Mouse (Mus musculus) hindbrain, embryonic 10.5 days (tissue): Measurements from ENCODE around the gene Unc119b. TPM values are rescaled to one million over a fixed set of nuclear protein-coding genes. Genes with fewer than 3 reads are reported as not detected.
"Not testable (repeated sequence)": the region's sequence is repeated elsewhere in the genome, so short reads cannot be mapped to it uniquely, and the experiment has no call there.

Source experiments
- DNase-seq: peaks from one replicate; pipeline ENCODE4 v3.0.0-alpha.2; 2017; ENCODE audit warnings: low spot score
- H3K27ac ChIP-seq: fragments of 300-500 bp; sonication (generic); 2 replicates; pipeline ENCODE4 v1.5.1; 2016; ENCODE audit warnings: mild to moderate bottlenecking, moderate library complexity
- H3K27me3 ChIP-seq: fragments of 300-500 bp; sonication (generic); 2 replicates; pipeline ENCODE4 v1.6.1; 2016; ENCODE audit warnings: mild to moderate bottlenecking; ENCODE audit not compliant: poor library complexity, insufficient read depth, severe bottlenecking
- H3K36me3 ChIP-seq: fragments of 300-500 bp; sonication (generic); 2 replicates; pipeline ENCODE4 v1.6.1; 2016; ENCODE audit warnings: mild to moderate bottlenecking, moderate library complexity
- H3K4me1 ChIP-seq: fragments of 300-500 bp; sonication (generic); replicated peaks from 2 replicates; pipeline ENCODE4 v1.6.1; 2016; ENCODE audit warnings: mild to moderate bottlenecking
- H3K4me3 ChIP-seq: fragments of 300-500 bp; sonication (generic); 2 replicates; pipeline ENCODE4 v1.5.1; 2016; ENCODE audit warnings: mild to moderate bottlenecking, moderate library complexity
- H3K9me3 ChIP-seq: fragments of 300-500 bp; sonication (generic); 2 replicates; pipeline ENCODE4 v1.6.1; 2016; ENCODE audit warnings: mild to moderate bottlenecking, moderate library complexity
- WGBS: fragments of 180-500 bp; shearing (Covaris S2); methylation state at CpG from one replicate; pipeline ENCODE4 v1.1.7; 2016; 5-methylcytosine and 5-hydroxymethylcytosine counted together
- polyA plus RNA-seq: library from polyadenylated mRNA; unstranded; fragments of >200 nt; fragmentation: Nextera tagmentation; extraction: Ambion mirVana; gene quantifications from 2 replicates; pipeline ENCODE4 v1.2.1, GENCODE M21; 2016

The Unc119b gene
- polyA plus RNA-seq, 1 experiment from 2014 or later: 74.6 TPM

DNA sequence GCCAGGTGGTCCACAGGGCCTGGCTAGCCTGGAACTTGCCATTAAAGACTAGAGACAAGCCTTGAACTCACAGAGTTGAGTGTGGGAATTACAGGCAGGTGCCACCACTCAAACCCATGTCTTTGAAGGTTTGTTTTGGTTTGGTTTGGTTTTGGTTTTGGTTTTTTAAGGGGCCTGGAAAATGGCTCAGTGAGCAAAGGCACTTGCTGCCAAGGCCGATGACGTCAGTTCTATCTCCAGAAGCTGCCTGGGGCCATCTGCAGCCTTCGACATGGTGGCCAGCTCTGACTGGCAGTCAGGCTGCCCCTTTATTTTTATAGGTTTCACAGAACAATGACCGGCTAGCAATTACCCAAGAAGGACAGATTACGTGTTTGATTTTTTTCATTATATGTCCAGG lies 13.8 kb downstream of the Unc119b start:
- Histone ChIP-seq H3K27me3 (no peaks in the 10 kb centered on the region), H3K9me3 (no peaks in the 10 kb centered on the region), H3K4me1 (peaks cover 23% of the 10 kb centered on the region), H3K4me3 (no peak overlapping the region), H3K27ac (no peak overlapping the region), H3K36me3 (peaks cover 58% of the 10 kb centered on the region)
- 83% methylated on average over 5 of the region's 5 CpGs for WGBS
- no peak for DNase-seq

DNA sequence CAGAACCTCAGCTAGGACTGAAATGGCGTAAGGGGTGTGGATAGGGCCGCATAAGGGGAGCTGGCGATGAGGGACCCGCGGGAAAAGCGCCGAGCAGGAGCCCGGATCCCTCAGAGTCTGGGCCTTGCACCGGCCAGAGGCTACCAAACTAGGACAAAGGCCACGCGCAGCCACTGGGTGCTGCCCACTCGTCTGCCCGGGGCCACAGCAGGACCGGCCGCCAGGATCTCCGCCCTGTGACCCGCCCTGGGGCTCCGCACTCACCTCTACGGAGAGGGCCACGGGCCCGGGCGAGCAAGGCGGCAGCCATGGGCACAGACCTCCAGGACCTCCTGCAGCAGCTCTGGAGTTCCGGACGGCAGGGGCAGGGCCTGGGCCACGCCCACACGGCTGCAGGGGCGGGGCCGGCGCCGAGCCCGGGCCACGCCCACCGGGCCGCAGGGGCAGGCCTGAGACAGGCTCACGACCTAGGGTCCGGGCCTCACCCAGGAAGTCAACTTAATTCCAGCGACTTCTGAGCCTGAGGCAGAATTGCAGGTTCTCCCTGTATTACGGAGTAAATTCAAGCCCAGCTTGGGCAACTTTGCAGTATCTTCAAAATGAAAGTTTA lies 15.7 kb downstream of the Unc119b start, which contains the start of gene Acads:
Acads (minus strand) TSS at position 386 of the 610 bp plus-strand sequence.
- H3K27me3 ChIP-seq: no peaks in the 10 kb centered on the region
- H3K9me3 ChIP-seq: no peaks in the 10 kb centered on the region
- peaks cover 57% of the 10 kb centered on the region for H3K36me3 ChIP-seq
- WGBS: under 1% methylated on average over 39 of the region's 39 CpGs
- H3K4me3 ChIP-seq: peak within 1 kb of the TSS; percentile 75
- H3K4me1 ChIP-seq: peaks cover 15% of the 10 kb centered on the region
- DNase-seq: peak; percentile 89
- peak within 1 kb of the TSS; percentile 93 for H3K27ac ChIP-seq

DNA sequence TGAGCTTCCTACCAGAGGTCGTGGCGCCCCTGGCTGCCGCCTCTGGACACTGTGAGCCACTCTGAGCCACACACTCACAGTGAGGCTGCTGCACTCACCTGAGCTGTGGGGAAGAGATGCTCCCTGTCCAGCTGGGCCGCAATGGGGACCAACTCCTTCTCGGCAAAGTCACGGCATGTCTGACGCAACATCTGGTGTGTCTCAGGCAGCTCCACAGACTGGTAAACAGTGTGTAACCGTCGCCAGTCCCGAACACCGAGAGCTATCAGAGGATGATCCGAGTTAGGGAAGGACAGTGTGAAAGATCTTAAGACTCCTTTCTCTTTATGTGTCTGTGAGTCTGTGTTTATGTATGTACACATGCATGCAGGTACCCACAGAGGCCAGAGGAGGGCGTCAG lies 17.3 kb downstream of the Unc119b start:
- Histone ChIP-seq H3K9me3 (no peaks in the 10 kb centered on the region), H3K36me3 (peaks cover 57% of the 10 kb centered on the region), H3K27ac (no peak overlapping the region), H3K4me1 (peaks cover 15% of the 10 kb centered on the region), H3K27me3 (no peaks in the 10 kb centered on the region), H3K4me3 (no peak overlapping the region)
- 97% methylated on average over 13 of the region's 13 CpGs for WGBS
- DNase-seq: no peak

DNA sequence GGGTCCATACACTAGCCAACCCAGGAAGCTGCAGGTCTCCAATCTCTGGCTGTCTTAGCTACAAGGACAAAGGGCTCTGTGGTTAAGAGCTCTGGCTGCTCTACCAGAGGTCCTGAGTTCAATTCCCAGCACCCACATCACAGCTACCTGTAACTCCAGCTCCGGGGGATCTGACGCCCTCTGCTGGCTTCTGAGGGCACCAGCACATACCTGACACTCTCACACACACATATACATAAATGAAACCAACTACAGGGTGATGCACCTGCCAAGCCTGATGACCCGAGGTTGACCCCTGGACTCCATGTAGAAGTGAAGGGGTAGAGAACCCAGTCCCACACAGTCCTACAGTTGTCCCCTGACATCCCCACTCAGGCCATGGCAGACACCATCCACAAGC lies 18.3 kb downstream of the Unc119b start:
- no peak overlapping the region for H3K27ac ChIP-seq
- peaks cover 63% of the 10 kb centered on the region for H3K36me3 ChIP-seq
- H3K4me1 ChIP-seq: peaks cover 23% of the 10 kb centered on the region
- 91% methylated on average over 3 of the region's 3 CpGs for WGBS
- DNase-seq: no peak
- no peak overlapping the region for H3K4me3 ChIP-seq
- no peaks in the 10 kb centered on the region for H3K9me3 ChIP-seq
- no peaks in the 10 kb centered on the region for H3K27me3 ChIP-seq

DNA sequence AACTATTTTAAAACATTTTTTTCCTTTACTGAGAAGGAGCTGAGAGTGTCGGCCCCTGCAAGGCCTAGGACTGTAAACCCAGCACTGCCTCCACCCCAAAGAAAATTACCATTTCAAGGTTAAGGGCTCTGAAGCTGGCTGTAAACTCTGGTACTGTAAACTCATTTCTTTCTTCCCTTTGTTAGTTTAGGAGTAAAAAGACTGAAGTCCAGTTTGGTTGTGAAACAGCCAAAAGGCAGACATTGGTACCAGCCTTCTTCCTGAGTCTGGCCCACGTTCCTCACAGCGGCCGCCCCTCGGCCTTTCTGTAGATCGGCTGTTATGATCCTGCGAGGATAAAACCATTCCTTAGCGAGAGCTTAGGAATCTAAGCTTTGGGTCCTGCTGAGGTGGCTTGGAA lies 20.3 kb downstream of the Unc119b start:
- WGBS: 95% methylated on average over 8 of the region's 8 CpGs

DNA sequence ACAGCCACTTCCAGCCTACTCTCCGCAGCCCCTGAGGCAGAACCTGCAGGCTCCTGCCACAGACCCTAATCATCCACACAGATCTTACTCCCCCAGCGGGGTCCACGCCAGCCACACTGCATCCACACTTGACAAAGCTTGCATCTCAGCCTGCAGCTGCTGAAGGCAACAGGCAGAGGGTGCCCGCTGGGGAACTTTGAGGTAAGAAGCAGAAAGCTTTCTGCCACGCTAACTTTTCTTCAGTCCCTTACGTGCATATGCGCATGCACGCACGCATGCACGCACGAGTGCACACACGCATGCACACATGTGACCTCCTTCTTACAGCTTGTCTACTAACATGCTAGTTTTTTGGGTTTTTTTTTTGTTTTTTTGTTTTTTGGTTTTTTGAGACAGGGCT lies 21.5 kb downstream of the Unc119b start:
- H3K27me3 ChIP-seq: no peaks in the 10 kb centered on the region
- 95% methylated on average over 12 of the region's 12 CpGs for WGBS
- no peak overlapping the region for H3K4me3 ChIP-seq
- H3K36me3 ChIP-seq: peaks cover 84% of the 10 kb centered on the region
- no peak overlapping the region for H3K27ac ChIP-seq
- H3K4me1 ChIP-seq: peaks cover 29% of the 10 kb centered on the region
- H3K9me3 ChIP-seq: no peaks in the 10 kb centered on the region
- DNase-seq: no peak

More for the DNA sequence above, 20.3 kb downstream of the Unc119b start:
- Histone ChIP-seq H3K27me3 (no peaks in the 10 kb centered on the region), H3K27ac (no peak overlapping the region), H3K4me1 (peaks cover 41% of the 10 kb centered on the region), H3K9me3 (no peaks in the 10 kb centered on the region), H3K4me3 (no peak overlapping the region), H3K36me3 (peaks cover 83% of the 10 kb centered on the region)
- DNase-seq: no peak

DNA sequence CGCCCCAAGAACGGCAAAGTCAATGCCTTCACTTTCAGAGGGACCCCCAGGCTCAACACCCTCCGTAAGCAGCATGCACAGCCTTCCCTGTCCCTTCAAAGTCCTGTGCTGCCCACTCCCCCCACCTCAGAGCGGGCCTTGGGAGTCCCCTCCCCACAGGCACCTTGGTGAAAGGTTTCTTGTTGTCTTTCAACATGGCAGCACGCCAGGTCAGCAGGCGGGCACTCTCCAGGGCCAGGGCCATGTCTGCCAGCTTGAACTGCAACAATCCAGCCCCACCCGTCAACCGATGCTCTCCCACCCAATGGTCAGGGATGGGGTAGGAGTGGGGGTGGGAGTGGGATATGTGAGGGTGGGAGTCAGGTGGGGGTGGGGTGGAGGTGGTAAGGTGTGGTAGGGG lies 23.6 kb downstream of the Unc119b start:
- no peaks in the 10 kb centered on the region for H3K9me3 ChIP-seq
- DNase-seq: no peak
- peaks cover 78% of the 10 kb centered on the region for H3K36me3 ChIP-seq
- H3K27ac ChIP-seq: peak overlapping the region; percentile 66
- WGBS: 92% methylated on average over 8 of the region's 8 CpGs
- H3K27me3 ChIP-seq: no peaks in the 10 kb centered on the region
- no peak overlapping the region for H3K4me3 ChIP-seq
- H3K4me1 ChIP-seq: peaks cover 28% of the 10 kb centered on the region

DNA sequence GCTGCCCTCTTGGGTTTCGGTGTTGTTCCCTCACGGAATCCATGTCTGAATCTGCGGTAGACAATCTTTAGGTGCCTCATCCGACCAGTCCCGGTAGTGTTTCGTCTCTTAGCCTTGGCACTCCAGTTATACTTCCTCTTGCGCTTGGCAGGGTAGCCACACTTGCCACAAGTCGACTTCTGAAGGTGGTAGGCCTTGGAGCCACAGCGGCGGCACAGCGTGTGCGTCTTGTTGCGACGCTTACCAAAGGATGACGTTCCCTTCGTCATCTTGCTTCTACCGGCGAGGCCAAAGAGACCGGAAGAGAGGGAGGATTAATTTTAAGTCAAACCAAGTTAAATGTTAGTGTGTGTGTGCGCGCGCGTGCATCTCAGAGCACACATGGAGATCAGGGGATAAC lies 31.5 kb downstream of the Unc119b start:
- H3K27me3 ChIP-seq, H3K9me3 ChIP-seq, H3K4me3 ChIP-seq, H3K4me1 ChIP-seq, DNase-seq, H3K27ac ChIP-seq: not testable (repeated sequence)
- H3K36me3 ChIP-seq: peaks cover 77% of the 10 kb centered on the region
- WGBS: 96% methylated on average over 23 of the region's 23 CpGs

DNA sequence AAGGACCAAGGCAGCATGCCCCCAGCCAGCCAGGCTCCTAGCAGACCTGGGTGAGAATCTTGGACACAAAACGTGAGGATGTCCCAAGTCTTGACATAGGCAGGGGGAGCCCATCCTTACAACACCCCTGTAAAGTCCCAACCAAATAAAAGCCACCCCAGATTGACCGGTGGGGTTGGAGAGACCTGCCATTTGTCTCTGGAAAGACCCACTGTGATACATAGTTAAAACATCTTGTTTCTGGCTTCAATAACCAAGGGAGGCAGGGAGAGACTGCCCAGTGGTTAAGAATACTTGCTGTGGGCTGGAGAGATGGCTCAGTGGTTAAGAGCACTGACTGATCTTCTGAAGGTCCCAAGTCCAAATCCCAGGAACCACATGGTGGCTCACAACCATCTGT lies 32.5 kb downstream of the Unc119b start:
- DNase-seq: no peak
- Histone ChIP-seq H3K27ac (no peak overlapping the region), H3K27me3 (no peaks in the 10 kb centered on the region), H3K4me1 (no peaks in the 10 kb centered on the region), H3K4me3 (no peak overlapping the region), H3K9me3 (no peaks in the 10 kb centered on the region), H3K36me3 (peaks cover 81% of the 10 kb centered on the region)
- WGBS: 88% methylated on average over 2 of the region's 2 CpGs

DNA sequence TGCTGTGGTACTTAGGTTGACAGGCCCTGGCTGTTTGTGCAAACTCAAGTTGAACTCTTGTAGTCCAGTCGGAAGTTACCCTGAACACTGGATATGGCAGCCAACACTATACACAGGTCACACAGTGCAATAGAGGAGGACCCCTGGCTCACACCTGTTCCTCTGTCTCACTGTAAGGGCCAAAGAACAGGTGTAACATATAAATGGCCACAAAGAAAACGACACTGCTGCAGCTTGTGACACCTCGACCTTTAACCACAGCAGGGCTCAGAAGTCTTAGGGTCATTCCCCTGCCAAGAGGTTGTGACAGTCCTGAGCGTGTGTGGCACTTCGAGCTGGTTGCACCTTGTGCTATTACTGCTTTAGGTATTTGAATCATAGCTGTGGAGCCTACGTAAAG lies 34.3 kb downstream of the Unc119b start:
- no peaks in the 10 kb centered on the region for H3K4me1 ChIP-seq
- H3K27me3 ChIP-seq: no peaks in the 10 kb centered on the region
- H3K9me3 ChIP-seq: no peaks in the 10 kb centered on the region
- H3K27ac ChIP-seq: no peak overlapping the region
- 88% methylated on average over 6 of the region's 6 CpGs for WGBS
- DNase-seq: no peak
- H3K36me3 ChIP-seq: peaks cover 92% of the 10 kb centered on the region
- H3K4me3 ChIP-seq: no peak overlapping the region

DNA sequence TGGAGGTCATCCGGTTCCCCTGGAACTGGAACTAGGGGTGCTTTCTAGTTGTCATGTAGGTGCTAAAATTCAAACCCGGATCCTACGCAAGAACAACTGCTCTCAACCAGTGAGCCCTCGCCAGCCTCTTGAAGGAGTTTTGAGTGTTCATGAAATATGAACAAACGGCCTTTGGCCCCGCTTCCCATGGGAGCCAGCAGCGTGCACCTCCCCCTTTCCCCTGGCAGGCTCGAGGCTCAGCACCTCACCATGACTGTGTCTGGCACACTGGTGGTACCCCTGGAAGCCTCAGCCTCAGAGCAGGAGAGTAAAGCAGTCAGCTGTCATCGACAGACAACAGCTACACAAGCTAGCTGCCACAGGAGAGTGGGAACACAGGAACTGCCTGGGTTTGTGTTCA lies 34.8 kb downstream of the Unc119b start:
- H3K4me3 ChIP-seq: no peak overlapping the region
- H3K4me1 ChIP-seq: no peaks in the 10 kb centered on the region
- H3K9me3 ChIP-seq: no peaks in the 10 kb centered on the region
- no peak for DNase-seq
- H3K27ac ChIP-seq: no peak overlapping the region
- H3K27me3 ChIP-seq: no peaks in the 10 kb centered on the region
- 91% methylated on average over 9 of the region's 9 CpGs for WGBS
- H3K36me3 ChIP-seq: peaks cover 96% of the 10 kb centered on the region

DNA sequence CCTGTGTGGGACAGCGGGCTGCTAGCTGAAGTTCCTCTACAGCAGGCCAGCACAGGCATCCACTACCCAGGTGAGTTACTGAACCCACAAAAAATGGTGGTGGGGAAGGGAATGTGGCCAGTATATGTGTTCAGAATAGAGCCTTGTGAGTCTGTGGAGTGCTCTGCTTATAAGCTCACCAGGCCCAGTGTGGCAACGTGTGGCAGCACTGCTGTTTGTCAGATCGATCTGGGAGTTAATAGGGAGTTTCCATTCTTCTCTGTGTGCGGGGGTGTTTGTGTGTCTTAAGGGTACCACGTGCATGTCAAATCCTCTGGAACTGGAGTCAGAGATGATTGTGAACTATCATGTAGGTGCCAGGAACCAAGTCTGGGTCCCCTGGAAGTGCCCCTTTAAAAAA lies 35.2 kb downstream of the Unc119b start:
- H3K4me1 ChIP-seq: no peaks in the 10 kb centered on the region
- H3K27ac ChIP-seq: no peak overlapping the region
- H3K4me3 ChIP-seq: no peak overlapping the region
- peaks cover 96% of the 10 kb centered on the region for H3K36me3 ChIP-seq
- no peaks in the 10 kb centered on the region for H3K27me3 ChIP-seq
- no peaks in the 10 kb centered on the region for H3K9me3 ChIP-seq
- DNase-seq: no peak
- 84% methylated on average over 5 of the region's 5 CpGs for WGBS

DNA sequence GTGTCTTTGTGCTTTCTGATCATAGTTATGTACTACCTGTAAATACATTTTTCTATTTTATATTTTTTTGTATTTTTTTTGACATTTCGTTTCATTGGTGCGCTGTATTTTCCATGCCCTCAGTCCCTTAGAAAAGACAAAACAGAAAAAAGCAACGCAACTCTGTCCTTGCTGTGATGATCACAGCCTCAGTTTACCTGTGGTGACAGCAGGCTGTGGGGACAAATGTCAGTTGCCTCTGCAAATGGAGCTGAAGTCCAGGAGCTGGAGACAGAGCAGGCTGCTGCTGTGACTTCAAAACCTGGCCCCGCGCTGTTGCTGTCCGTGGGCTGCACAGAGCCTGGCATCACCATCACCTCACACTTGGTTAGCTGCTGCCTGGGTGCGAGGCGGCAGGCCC lies 36.6 kb downstream of the Unc119b start, which contains the start of gene Gm10401:
Gm10401 (minus strand) TSS at position 101 of the 400 bp plus-strand sequence.
- Histone ChIP-seq H3K27ac (no peak within 1 kb of the TSS), H3K4me3 (no peak within 1 kb of the TSS), H3K27me3 (no peaks in the 10 kb centered on the region), H3K36me3 (peaks cover 97% of the 10 kb centered on the region), H3K9me3 (no peaks in the 10 kb centered on the region), H3K4me1 (no peaks in the 10 kb centered on the region)
- whole genome bisulfite sequencing: 96% methylated on average over 8 of the region's 8 CpGs
- DNase-seq: no peak

DNA sequence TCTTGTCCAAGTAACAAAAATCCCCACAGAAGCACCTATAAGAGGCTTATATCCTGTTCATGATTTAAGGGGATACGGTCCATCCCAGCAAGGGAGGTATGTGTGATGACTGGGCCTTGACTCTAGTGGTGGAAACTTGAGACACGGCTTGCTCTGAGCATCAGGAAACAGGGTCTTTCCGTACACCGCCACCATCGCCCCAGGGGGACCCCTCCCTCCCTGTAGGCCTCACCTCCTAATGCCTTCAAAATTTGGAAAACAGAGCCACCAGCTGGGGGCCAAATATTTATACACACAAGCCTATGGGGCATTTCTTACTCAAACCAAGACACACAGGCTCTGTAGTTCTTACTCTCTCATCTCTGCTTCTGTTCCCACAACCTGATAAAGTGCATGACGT lies 43.0 kb downstream of the Unc119b start:
- Histone ChIP-seq H3K27ac (no peak overlapping the region), H3K9me3 (0 out of 2 replicates have a peak, but pooled peaks cover 4% of the 10 kb centered on the region), H3K36me3 (peaks cover 99% of the 10 kb centered on the region), H3K4me1 (no peaks in the 10 kb centered on the region), H3K4me3 (no peak overlapping the region), H3K27me3 (no peaks in the 10 kb centered on the region)
- no peak for DNase-seq
- WGBS: 87% methylated on average over 6 of the region's 6 CpGs
